Mouse (Mus musculus): ENCODE measurements around the gene Esr1. TPM values are rescaled to one million over a fixed set of nuclear protein-coding genes. Genes with fewer than 3 reads are reported as not detected.

The Esr1 gene
- polyA plus RNA-seq, 1 experiment from 2014 or later: 0.67 TPM

- Histone ChIP-seq H3K9ac (ENCODE audit: low read length) (no peak overlapping the region), H3K9me3 (ENCODE audit: control insufficient read depth, low read length) (no peaks in the 10 kb centered on the region), H3K27ac (replicated peaks; ENCODE audit: low read depth, low read length) (no peak overlapping the region), H3K4me1 (ENCODE audit: control insufficient read depth, insufficient read depth, low read length) (0 out of 2 replicates have a peak, but pooled peaks cover 2% of the 10 kb centered on the region), H3K27me3 (ENCODE audit: control insufficient read depth, insufficient read depth, low read length) (no peaks in the 10 kb centered on the region), H3K36me3 (ENCODE audit: control insufficient read depth, insufficient read depth, low read length) (no peaks in the 10 kb centered on the region), H3K4me2 (ENCODE audit: low read depth, severe bottlenecking) (no peak overlapping the region), H3K4me3 (ENCODE audit: low read depth, low read length) (no peak overlapping the region)
- DNase-seq (ENCODE audit: low spot score) (no peak), ATAC-seq (ENCODE audit: insufficient number of reproducible peaks, low FRiP score, low TSS enrichment, low read depth) (no peak)
Measured at GRCm38 (mm10) chr10:5012004-5012403, 400.6 kb downstream of the Esr1 start.

GRCm38 (mm10) chr10:5014976-5015375, 403.6 kb downstream of the Esr1 start:
- Histone ChIP-seq H3K27ac (replicated peaks; ENCODE audit: low read depth, low read length) (no peak overlapping the region), H3K9ac (ENCODE audit: low read length) (no peak overlapping the region), H3K9me3 (ENCODE audit: control insufficient read depth, low read length) (no peaks in the 10 kb centered on the region), H3K27me3 (ENCODE audit: control insufficient read depth, insufficient read depth, low read length) (no peaks in the 10 kb centered on the region), H3K4me1 (ENCODE audit: control insufficient read depth, insufficient read depth, low read length) (no peaks in the 10 kb centered on the region), H3K36me3 (ENCODE audit: control insufficient read depth, insufficient read depth, low read length) (no peaks in the 10 kb centered on the region), H3K4me3 (ENCODE audit: low read depth, low read length) (no peak overlapping the region), H3K4me2 (ENCODE audit: low read depth, severe bottlenecking) (no peak overlapping the region)
- no peak for DNase-seq (ENCODE audit: low spot score)
- WGBS: 86% methylated on average over 1 of the region's 1 CpGs
- no peak for ATAC-seq (ENCODE audit: insufficient number of reproducible peaks, low FRiP score, low TSS enrichment, low read depth)

- WGBS: 59% methylated on average over 1 of the region's 1 CpGs
- ATAC-seq (ENCODE audit: insufficient number of reproducible peaks, low FRiP score, low TSS enrichment, low read depth): no peak
- no peaks in the 10 kb centered on the region for H3K27me3 ChIP-seq (ENCODE audit: control insufficient read depth, insufficient read depth, low read length)
Measured at GRCm38 (mm10) chr10:5017148-5017547, 405.8 kb downstream of the Esr1 start.

GRCm38 (mm10) chr10:5025906-5026305, 414.5 kb downstream of the Esr1 start:
- H3K9ac ChIP-seq (ENCODE audit: low read length): no peak overlapping the region
- no peak overlapping the region for H3K4me3 ChIP-seq (ENCODE audit: low read depth, low read length)
- no peak overlapping the region for H3K27ac ChIP-seq (replicated peaks; ENCODE audit: low read depth, low read length)
- no peaks in the 10 kb centered on the region for H3K27me3 ChIP-seq (ENCODE audit: control insufficient read depth, insufficient read depth, low read length)
- H3K4me1 ChIP-seq (ENCODE audit: control insufficient read depth, insufficient read depth, low read length): no peaks in the 10 kb centered on the region
- no peaks in the 10 kb centered on the region for H3K36me3 ChIP-seq (ENCODE audit: control insufficient read depth, insufficient read depth, low read length)
- WGBS: 89% methylated on average over 4 of the region's 4 CpGs
- DNase-seq (ENCODE audit: low spot score) (no peak), ATAC-seq (ENCODE audit: insufficient number of reproducible peaks, low FRiP score, low TSS enrichment, low read depth) (no peak)
- H3K9me3 ChIP-seq (ENCODE audit: control insufficient read depth, low read length): no peaks in the 10 kb centered on the region
- no peak overlapping the region for H3K4me2 ChIP-seq (ENCODE audit: low read depth, severe bottlenecking)

More at GRCm38 (mm10) chr10:5017148-5017547, 405.8 kb downstream of the Esr1 start:
- Histone ChIP-seq H3K4me3 (ENCODE audit: low read depth, low read length) (no peak overlapping the region), H3K4me2 (ENCODE audit: low read depth, severe bottlenecking) (no peak overlapping the region), H3K4me1 (ENCODE audit: control insufficient read depth, insufficient read depth, low read length) (no peaks in the 10 kb centered on the region), H3K27ac (replicated peaks; ENCODE audit: low read depth, low read length) (no peak overlapping the region), H3K9me3 (ENCODE audit: control insufficient read depth, low read length) (no peaks in the 10 kb centered on the region), H3K36me3 (ENCODE audit: control insufficient read depth, insufficient read depth, low read length) (no peaks in the 10 kb centered on the region), H3K9ac (ENCODE audit: low read length) (no peak overlapping the region)
- DNase-seq (ENCODE audit: low spot score): no peak

GRCm38 (mm10) chr10:5027208-5027607, 415.8 kb downstream of the Esr1 start:
- H3K4me3 ChIP-seq (ENCODE audit: low read depth, low read length): no peak overlapping the region
- no peak for DNase-seq (ENCODE audit: low spot score)
- ATAC-seq (ENCODE audit: insufficient number of reproducible peaks, low FRiP score, low TSS enrichment, low read depth): no peak
- no peak overlapping the region for H3K9ac ChIP-seq (ENCODE audit: low read length)
- H3K36me3 ChIP-seq (ENCODE audit: control insufficient read depth, insufficient read depth, low read length): no peaks in the 10 kb centered on the region
- no peaks in the 10 kb centered on the region for H3K9me3 ChIP-seq (ENCODE audit: control insufficient read depth, low read length)
- 90% methylated on average over 1 of the region's 1 CpGs for WGBS
- H3K4me1 ChIP-seq (ENCODE audit: control insufficient read depth, insufficient read depth, low read length): no peaks in the 10 kb centered on the region
- no peak overlapping the region for H3K4me2 ChIP-seq (ENCODE audit: low read depth, severe bottlenecking)
- no peaks in the 10 kb centered on the region for H3K27me3 ChIP-seq (ENCODE audit: control insufficient read depth, insufficient read depth, low read length)
- no peak overlapping the region for H3K27ac ChIP-seq (replicated peaks; ENCODE audit: low read depth, low read length)

DNA sequence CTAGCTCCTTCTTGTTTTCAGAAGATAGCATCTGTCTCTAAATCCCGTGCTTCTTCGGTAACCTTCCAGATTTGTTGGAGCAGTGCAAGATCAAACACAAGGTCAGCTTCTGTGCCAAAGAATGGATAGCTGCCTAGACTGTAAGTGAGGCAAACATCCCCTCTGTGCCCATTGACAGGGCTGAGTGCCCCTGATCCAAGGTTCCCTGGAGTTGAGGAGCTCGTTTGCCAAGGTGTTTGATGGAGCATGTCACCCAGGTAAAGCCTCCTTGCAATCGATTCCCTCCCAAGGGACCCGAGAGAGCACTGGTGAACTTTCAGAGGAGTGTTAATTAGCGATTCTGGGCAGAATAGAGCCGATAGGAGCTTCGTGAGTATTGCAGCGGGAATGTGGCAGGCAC, 416.9 kb downstream of the Esr1 start:
- WGBS: 84% methylated on average over 9 of the region's 9 CpGs

GRCm38 (mm10) chr10:5029161-5029560, 417.8 kb downstream of the Esr1 start:
- Histone ChIP-seq H3K27me3 (ENCODE audit: control insufficient read depth, insufficient read depth, low read length) (no peaks in the 10 kb centered on the region), H3K4me1 (ENCODE audit: control insufficient read depth, insufficient read depth, low read length) (no peaks in the 10 kb centered on the region), H3K4me2 (ENCODE audit: low read depth, severe bottlenecking) (no peak overlapping the region), H3K9me3 (ENCODE audit: control insufficient read depth, low read length) (no peaks in the 10 kb centered on the region), H3K27ac (replicated peaks; ENCODE audit: low read depth, low read length) (no peak overlapping the region), H3K36me3 (ENCODE audit: control insufficient read depth, insufficient read depth, low read length) (no peaks in the 10 kb centered on the region), H3K4me3 (ENCODE audit: low read depth, low read length) (no peak overlapping the region), H3K9ac (ENCODE audit: low read length) (no peak overlapping the region)
- 69% methylated on average over 2 of the region's 2 CpGs for WGBS
- ATAC-seq (ENCODE audit: insufficient number of reproducible peaks, low FRiP score, low TSS enrichment, low read depth) (no peak), DNase-seq (ENCODE audit: low spot score) (no peak)

More for the DNA sequence above, 416.9 kb downstream of the Esr1 start:
- ATAC-seq (ENCODE audit: insufficient number of reproducible peaks, low FRiP score, low TSS enrichment, low read depth) (no peak), DNase-seq (ENCODE audit: low spot score) (no peak)
- H3K27ac ChIP-seq (replicated peaks; ENCODE audit: low read depth, low read length): no peak overlapping the region
- no peaks in the 10 kb centered on the region for H3K4me1 ChIP-seq (ENCODE audit: control insufficient read depth, insufficient read depth, low read length)
- no peak overlapping the region for H3K4me3 ChIP-seq (ENCODE audit: low read depth, low read length)
- H3K27me3 ChIP-seq (ENCODE audit: control insufficient read depth, insufficient read depth, low read length): no peaks in the 10 kb centered on the region
- no peak overlapping the region for H3K9ac ChIP-seq (ENCODE audit: low read length)
- no peaks in the 10 kb centered on the region for H3K36me3 ChIP-seq (ENCODE audit: control insufficient read depth, insufficient read depth, low read length)
- no peak overlapping the region for H3K4me2 ChIP-seq (ENCODE audit: low read depth, severe bottlenecking)
- H3K9me3 ChIP-seq (ENCODE audit: control insufficient read depth, low read length): no peaks in the 10 kb centered on the region

GRCm38 (mm10) chr10:5029883-5030282, 418.5 kb downstream of the Esr1 start:
- Histone ChIP-seq H3K4me3 (ENCODE audit: low read depth, low read length) (no peak overlapping the region), H3K36me3 (ENCODE audit: control insufficient read depth, insufficient read depth, low read length) (no peaks in the 10 kb centered on the region), H3K4me2 (ENCODE audit: low read depth, severe bottlenecking) (no peak overlapping the region), H3K27me3 (ENCODE audit: control insufficient read depth, insufficient read depth, low read length) (no peaks in the 10 kb centered on the region), H3K9me3 (ENCODE audit: control insufficient read depth, low read length) (no peaks in the 10 kb centered on the region), H3K4me1 (ENCODE audit: control insufficient read depth, insufficient read depth, low read length) (no peaks in the 10 kb centered on the region), H3K9ac (ENCODE audit: low read length) (no peak overlapping the region), H3K27ac (replicated peaks; ENCODE audit: low read depth, low read length) (no peak overlapping the region)
- ATAC-seq (ENCODE audit: insufficient number of reproducible peaks, low FRiP score, low TSS enrichment, low read depth) (no peak), DNase-seq (ENCODE audit: low spot score) (no peak)
- 92% methylated on average over 1 of the region's 1 CpGs for WGBS

Data from limb, embryonic 11.5 days (tissue).